Mouse (Mus musculus): ENCODE results near the gene Mob3a. TPM values are rescaled to one million over a fixed set of nuclear protein-coding genes. Genes with fewer than 3 reads are reported as not detected.
A peak's percentile ranks its signal among the peaks of the same experiment; 100 is the strongest.

Mob3a gene
- polyA plus RNA-seq, 1 experiment from 2014 or later, result 54.7 TPM

DNA sequence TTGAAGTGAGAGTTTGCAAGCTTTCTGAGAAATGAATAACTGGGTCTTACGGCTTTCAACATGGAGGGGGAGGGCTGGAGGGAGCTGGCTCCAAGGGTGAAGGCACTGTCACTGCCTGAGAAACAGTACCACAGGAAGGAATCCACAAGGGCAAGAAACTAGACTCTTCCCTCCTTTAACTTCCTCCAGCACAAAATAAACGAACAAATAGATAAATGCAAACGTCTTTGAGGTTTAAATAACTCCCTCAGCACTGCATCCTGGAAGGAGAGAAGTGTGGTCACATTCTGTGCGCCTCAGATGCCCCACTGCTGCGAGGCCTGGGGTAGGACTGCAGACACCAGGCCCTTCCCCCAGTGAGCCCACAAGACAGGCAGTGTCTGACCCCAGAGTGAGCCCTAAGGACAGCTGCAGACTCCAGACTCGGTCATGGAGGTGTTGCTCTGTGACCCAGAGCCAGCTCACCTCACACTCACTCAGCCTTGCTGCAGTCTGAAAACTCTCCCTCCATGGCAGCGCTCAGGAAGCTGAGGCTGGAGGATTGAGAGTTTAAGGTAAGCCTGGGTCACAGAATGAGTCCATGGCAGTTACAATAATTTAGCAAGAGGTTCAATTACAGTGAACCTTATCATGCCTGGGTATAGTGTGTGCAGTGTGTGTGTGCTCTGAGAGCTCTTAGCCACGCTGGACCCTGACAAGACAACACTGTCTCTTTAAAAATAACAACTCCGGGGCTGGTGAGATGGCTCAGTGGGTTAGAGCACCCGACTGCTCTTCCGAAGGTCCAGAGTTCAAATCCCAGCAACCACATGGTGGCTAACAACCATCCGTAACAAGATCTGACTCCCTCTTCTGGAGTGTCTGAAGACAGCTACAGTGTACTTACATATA lies 5.0 kb downstream of the Mob3a start:
- no peaks in the 10 kb centered on the region for H3K27me3 ChIP-seq (ENCODE audit: poor library complexity, severe bottlenecking)
- no peak overlapping the region for H3K4me3 ChIP-seq
- no peaks in the 10 kb centered on the region for H3K9me3 ChIP-seq
- H3K27ac ChIP-seq, result no peak overlapping the region
- no peak for DNase-seq (ENCODE audit: extremely low spot score, low spot score)
- H3K4me1 ChIP-seq, result peaks cover 41% of the 10 kb centered on the region
- WGBS, result 78% methylated on average over 12 of the region's 12 CpGs
- H3K36me3 ChIP-seq (replicated peaks), result peaks cover 34% of the 10 kb centered on the region

DNA sequence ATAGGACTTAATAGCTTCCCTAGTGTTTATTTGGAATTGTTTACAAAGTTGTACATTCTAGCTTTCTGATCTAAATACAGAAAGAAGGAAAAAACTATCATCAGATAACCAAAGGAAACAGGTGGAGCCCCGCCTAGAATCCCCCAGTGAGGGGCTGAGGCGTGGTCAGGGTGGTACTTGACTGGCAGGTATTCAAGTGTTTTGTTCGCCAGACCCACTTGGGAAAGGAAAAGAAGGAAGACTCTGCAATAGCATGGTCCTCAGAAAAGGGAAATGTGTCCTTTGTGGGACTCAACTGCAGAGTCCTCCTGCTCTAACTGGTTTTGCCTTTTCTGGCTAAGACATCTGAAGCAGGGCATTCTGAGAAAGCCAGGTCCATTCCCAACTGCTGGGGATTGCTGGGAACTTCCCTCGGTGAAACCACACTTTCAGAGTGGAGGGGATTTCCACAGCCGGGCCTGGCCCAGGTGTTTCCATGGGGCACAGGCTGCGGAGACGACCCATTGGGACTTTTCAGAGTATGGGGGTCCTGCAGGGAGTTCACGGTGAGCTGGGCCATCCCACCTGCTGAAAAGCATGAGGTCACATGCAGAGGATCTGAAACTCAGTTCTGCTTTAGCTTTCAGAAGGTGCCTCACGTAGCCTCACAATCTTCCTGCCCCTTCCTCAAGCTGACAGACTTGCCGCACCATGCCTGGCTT lies 5.8 kb downstream of the Mob3a start:
- Histone ChIP-seq H3K27me3 (ENCODE audit: poor library complexity, severe bottlenecking) (no peaks in the 10 kb centered on the region), H3K9me3 (no peaks in the 10 kb centered on the region), H3K36me3 (replicated peaks) (peaks cover 40% of the 10 kb centered on the region), H3K4me1 (peaks cover 35% of the 10 kb centered on the region), H3K27ac (no peak overlapping the region), H3K4me3 (no peak overlapping the region)
- no peak for DNase-seq (ENCODE audit: extremely low spot score, low spot score)
- 81% methylated on average over 10 of the region's 10 CpGs for WGBS

DNA sequence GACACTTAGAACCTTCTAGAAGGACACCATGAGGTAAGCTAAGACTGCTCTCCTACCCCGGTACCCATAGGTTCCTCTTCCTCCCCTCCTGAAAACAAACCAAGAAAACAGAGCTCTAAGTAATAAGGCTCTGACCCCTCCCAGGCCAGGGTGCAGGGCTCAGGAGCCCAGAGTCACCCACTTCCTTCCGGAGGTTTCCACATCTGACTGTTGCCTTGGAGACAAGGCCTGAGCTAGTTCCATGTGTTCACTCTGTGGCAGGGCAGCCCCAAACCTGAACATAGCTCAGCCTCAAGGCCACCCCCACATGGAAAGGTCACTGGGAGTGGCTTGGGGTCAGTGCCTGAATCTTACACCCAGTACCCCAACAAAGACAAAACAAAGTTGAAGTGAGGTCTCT lies 6.6 kb downstream of the Mob3a start:
- no peak overlapping the region for H3K4me3 ChIP-seq
- no peaks in the 10 kb centered on the region for H3K9me3 ChIP-seq
- peaks cover 48% of the 10 kb centered on the region for H3K36me3 ChIP-seq (replicated peaks)
- DNase-seq (ENCODE audit: extremely low spot score, low spot score), result no peak
- H3K27ac ChIP-seq, result peak overlapping the region; percentile 41; the same call in 1 of the 2 replicates
- WGBS, result 83% methylated on average over 2 of the region's 2 CpGs
- no peaks in the 10 kb centered on the region for H3K27me3 ChIP-seq (ENCODE audit: poor library complexity, severe bottlenecking)
- H3K4me1 ChIP-seq, result peaks cover 27% of the 10 kb centered on the region

DNA sequence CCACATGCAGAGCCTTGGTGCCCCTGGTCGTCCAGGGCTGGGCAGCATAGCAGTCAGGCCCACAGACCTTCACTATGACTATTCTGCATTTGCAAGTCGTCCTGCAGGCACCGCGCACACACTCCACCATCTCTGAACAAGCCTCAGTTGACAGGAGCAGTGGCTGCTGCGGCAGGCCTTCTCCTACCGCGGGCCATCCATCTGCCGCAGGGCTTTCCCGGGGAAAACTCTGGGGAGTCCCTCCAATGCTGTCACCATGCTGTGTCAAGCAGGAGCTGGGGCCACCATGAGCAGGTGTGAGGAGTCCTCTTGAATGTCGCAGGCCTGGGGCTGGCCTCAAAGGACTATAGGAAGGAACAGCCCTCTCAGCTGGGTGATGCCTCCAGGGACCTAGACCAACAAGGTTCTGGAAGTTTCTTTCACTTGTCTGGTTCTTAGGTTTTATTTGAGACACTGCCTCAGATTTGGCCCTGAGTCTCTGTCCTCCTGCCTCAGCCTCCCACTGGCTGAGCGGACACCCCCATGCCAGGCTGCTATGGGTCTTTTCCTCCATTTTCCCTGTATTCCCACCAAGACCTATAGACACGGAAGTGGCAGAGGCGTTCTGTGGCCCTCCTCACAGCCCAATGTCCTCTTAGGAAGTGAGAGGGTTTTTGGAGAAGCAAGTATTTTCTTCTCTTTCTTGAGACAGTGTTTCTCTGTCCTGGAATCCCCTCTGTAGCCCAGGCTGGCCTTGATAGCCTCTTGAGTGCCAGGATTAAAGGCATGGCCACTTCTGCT lies 7.4 kb downstream of the Mob3a start:
- Histone ChIP-seq H3K27me3 (ENCODE audit: poor library complexity, severe bottlenecking) (no peaks in the 10 kb centered on the region), H3K36me3 (replicated peaks) (peaks cover 57% of the 10 kb centered on the region), H3K4me3 (0 out of 2 replicates have a peak overlapping the region, but pooled peaks have one; percentile 3), H3K9me3 (no peaks in the 10 kb centered on the region), H3K4me1 (peaks cover 23% of the 10 kb centered on the region), H3K27ac (no peak overlapping the region)
- WGBS, result 90% methylated on average over 13 of the region's 13 CpGs
- DNase-seq (ENCODE audit: extremely low spot score, low spot score), result no peak

DNA sequence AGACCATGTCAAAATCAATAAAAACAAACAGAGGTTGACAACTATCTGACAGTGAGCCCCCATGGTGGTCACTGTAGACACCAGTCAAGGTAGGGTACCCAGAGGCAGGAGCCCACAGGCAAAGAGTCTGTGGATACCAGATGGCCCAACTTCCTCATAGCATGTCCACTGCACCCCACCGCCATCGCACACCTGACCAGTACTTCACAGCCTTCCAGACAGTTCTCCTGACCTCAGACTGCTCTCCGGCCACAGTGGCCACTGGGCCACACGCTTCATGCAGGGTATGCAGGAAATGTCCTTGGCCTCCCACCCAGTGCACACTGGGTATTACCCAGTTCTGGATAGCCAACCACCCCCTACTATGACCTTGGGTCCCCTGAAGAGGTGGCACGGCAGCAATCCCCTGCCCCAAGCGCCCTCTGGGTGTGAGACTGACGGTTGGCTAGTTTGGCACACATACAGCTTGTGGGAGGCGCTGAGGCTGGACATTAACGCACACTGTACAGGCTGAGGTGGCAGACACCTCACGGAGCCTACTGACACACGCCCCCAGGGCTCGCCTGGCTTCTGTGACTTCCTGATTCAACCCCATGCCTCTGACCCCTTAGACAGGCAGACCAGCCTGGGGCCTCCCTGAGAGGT lies 8.3 kb downstream of the Mob3a start:
- no peak overlapping the region for H3K27ac ChIP-seq
- peaks cover 56% of the 10 kb centered on the region for H3K36me3 ChIP-seq (replicated peaks)
- H3K4me1 ChIP-seq, result peaks cover 21% of the 10 kb centered on the region
- H3K9me3 ChIP-seq, result no peaks in the 10 kb centered on the region
- DNase-seq (ENCODE audit: extremely low spot score, low spot score), result no peak
- 92% methylated on average over 12 of the region's 12 CpGs for WGBS
- H3K4me3 ChIP-seq, result no peak overlapping the region
- H3K27me3 ChIP-seq (ENCODE audit: poor library complexity, severe bottlenecking), result no peaks in the 10 kb centered on the region

DNA sequence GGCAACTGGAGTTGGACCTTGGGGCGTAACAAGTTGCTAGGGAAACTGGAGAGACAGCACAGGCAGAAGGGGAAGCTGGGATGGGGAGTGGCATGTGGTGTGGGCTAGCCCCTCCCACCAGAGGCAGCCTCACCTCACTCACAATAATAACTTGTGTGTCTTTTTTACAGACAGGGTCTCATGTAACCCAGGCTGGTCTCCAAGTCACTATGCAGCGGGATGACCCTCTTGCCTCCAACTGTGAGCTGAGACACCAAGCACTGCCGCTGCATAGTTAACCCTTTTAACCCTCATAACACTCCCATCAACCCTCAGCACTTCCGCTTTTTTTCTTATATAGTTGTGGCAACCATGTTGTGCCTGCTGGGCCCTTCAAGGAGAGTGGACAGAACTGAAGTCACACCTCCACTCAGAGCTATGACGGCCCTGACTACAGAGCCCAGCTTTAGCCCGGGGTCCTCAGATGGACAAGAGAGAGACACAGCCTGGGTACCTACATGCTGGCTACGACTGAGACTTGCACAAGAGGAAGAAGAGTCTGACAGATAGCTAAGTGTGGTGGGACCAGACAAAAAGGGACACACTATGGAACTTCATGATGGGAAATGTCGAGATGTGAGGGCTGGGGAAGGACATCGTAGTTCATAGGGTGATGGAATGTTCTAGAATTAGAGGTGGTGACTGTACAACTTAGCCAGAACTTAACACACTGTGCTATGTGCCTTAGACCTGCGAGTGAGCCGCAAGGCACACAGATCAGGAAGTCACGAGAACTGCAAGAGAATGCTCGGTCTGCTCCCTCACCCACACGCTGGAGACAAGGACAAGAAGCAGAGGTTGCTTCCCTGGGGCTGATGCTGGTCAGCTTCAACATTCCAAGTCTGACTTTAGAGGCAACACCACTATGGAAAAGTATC lies 9.3 kb downstream of the Mob3a start:
- H3K9me3 ChIP-seq, result no peaks in the 10 kb centered on the region
- H3K27me3 ChIP-seq (ENCODE audit: poor library complexity, severe bottlenecking), result no peaks in the 10 kb centered on the region
- WGBS, result 89% methylated on average over 14 of the region's 14 CpGs
- H3K36me3 ChIP-seq (replicated peaks), result peaks cover 50% of the 10 kb centered on the region
- H3K4me3 ChIP-seq, result no peak overlapping the region
- H3K27ac ChIP-seq, result no peak overlapping the region
- no peak for DNase-seq (ENCODE audit: extremely low spot score, low spot score)
- peaks cover 13% of the 10 kb centered on the region for H3K4me1 ChIP-seq

DNA sequence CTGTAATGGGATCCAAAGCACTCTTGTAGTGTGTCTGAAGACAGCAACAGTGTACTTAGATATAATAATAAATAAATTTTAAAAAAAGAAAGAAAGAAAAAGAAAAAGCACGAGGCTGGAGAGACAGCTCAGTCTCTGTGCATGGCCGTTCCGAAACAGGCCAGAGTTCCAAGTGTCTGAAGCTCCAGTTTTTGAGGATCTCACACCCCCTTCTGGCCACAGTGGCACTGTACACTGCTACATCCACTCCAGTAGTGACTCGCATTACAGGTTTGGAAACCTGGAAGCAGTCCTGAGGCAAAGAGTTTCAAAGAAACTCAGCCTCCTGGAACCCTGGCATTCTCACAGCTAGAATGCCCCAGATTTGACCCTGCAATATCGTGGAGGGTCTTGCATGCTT lies 13.9 kb downstream of the Mob3a start:
- Histone ChIP-seq H3K36me3 (replicated peaks) (peaks cover 74% of the 10 kb centered on the region), H3K9me3 (no peaks in the 10 kb centered on the region), H3K27me3 (ENCODE audit: poor library complexity, severe bottlenecking) (no peaks in the 10 kb centered on the region), H3K4me3 (no peak overlapping the region), H3K4me1 (no peaks in the 10 kb centered on the region), H3K27ac (no peak overlapping the region)
- 58% methylated on average over 5 of the region's 5 CpGs for WGBS
- no peak for DNase-seq (ENCODE audit: extremely low spot score, low spot score)

DNA sequence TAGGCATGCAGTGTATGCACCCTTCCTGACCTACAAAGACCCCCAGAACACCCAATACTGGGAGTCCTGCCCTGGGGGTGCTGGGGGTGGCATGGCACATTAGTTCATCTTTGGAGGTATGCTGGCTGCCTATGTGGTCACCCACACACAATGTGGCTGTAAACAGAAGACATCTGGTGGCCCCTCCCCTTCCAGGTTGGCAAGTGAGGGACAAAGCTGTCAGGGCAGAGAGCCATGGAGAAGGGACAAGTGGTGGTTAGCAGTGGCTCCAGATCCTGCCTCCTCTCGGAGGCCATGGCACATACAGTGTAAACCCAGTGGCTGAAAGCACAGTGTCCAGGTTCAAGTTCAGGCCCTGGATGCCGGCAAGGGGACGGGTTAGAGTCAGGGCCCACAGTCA lies 15.2 kb downstream of the Mob3a start:
- Histone ChIP-seq H3K4me3 (no peak overlapping the region), H3K4me1 (no peaks in the 10 kb centered on the region), H3K27me3 (ENCODE audit: poor library complexity, severe bottlenecking) (no peaks in the 10 kb centered on the region), H3K27ac (no peak overlapping the region), H3K9me3 (no peaks in the 10 kb centered on the region), H3K36me3 (replicated peaks) (peaks cover 75% of the 10 kb centered on the region)
- 94% methylated on average over 3 of the region's 3 CpGs for WGBS
- DNase-seq (ENCODE audit: extremely low spot score, low spot score), result no peak

DNA sequence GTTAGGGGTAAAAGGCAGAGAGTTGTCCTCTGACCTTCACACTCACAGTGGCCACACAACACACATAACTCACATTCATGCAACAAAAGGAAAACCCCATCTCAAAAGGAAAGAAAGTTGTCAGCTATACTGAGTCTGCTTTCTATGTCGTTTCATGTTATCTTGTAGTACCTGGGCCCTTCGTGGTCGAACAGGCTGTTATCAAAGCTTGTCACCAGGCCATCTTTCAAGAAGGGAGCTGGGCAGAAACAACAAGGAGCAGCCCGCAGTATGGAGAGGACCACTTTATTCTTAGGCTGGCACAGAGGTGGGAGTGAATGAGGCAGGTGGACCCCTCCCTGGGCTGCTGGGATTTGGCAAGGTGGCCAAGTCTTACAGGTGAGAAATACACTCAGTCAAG lies 16.8 kb downstream of the Mob3a start:
- H3K4me3 ChIP-seq, result no peak overlapping the region
- H3K4me1 ChIP-seq, result peaks cover 4% of the 10 kb centered on the region; the same call in 1 of the 2 replicates
- H3K36me3 ChIP-seq (replicated peaks), result peaks cover 59% of the 10 kb centered on the region
- H3K27ac ChIP-seq, result no peak overlapping the region
- no peaks in the 10 kb centered on the region for H3K9me3 ChIP-seq
- H3K27me3 ChIP-seq (ENCODE audit: poor library complexity, severe bottlenecking), result no peaks in the 10 kb centered on the region
- 87% methylated on average over 4 of the region's 4 CpGs for WGBS
- no peak for DNase-seq (ENCODE audit: extremely low spot score, low spot score)

DNA sequence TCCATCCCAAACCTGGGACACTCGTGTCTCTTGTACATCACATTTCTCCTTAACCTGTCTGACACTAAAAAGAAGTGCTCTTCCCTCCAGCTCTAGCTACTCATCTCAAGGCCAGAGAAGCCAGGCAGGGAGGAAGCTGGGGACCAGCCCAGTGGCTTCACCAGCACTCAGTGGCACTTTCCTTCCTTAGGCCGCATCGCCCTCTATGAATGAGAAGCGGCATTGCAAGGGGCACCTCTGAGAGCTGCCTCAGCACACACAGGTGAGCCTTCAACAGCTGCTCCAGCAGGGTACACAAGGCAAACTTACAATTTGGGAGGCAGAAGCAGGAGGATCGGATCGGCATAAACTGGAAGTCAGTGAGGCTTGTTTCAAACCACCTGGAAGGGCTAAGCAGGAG lies 17.6 kb downstream of the Mob3a start:
- DNase-seq (ENCODE audit: extremely low spot score, low spot score), result no peak

DNA sequence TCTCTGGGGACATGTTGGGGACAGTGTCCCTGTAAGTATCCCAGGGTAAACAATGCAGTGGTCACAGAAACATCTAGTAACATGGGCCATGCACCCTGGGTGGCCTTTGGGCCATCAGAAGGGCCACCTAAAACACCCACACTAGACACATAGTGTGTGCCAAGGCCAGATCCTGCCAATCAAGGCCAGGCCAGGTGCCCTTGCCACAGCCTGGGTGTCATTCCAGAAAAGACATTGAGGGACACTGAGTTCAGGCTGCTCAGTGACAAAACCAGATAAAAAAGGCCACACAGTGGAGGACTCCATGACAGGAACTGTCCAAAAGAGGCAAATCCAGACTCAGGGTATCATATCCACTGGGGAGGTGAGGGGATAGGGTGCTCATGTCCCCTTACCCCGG lies 18.1 kb downstream of the Mob3a start:
- Histone ChIP-seq H3K4me1 (peaks cover 16% of the 10 kb centered on the region), H3K4me3 (no peak overlapping the region), H3K36me3 (replicated peaks) (peaks cover 48% of the 10 kb centered on the region), H3K9me3 (no peaks in the 10 kb centered on the region), H3K27me3 (ENCODE audit: poor library complexity, severe bottlenecking) (no peaks in the 10 kb centered on the region), H3K27ac (no peak overlapping the region)
- DNase-seq (ENCODE audit: extremely low spot score, low spot score), result no peak
- 89% methylated on average over 1 of the region's 1 CpGs for WGBS

More for the DNA sequence above, 17.6 kb downstream of the Mob3a start:
- Histone ChIP-seq H3K27ac (no peak overlapping the region), H3K4me3 (no peak overlapping the region), H3K9me3 (no peaks in the 10 kb centered on the region), H3K27me3 (ENCODE audit: poor library complexity, severe bottlenecking) (no peaks in the 10 kb centered on the region), H3K4me1 (peaks cover 11% of the 10 kb centered on the region), H3K36me3 (replicated peaks) (peaks cover 52% of the 10 kb centered on the region)
- 54% methylated on average over 6 of the region's 6 CpGs for WGBS

Measured in forebrain, embryonic 10.5 days (tissue).